Mouse (Mus musculus) neural tube, embryonic 14.5 days (tissue): Measurements from ENCODE around the gene Olfr1016. TPM values are rescaled to one million over a fixed set of nuclear protein-coding genes. Genes with fewer than 3 reads are reported as not detected.

Experiments
- ATAC-seq: fragments of 200-750 bp; cut with Nextera tagmentation; 2 replicates; pipeline ENCODE4 v1.8.0; 2017; ENCODE audit warnings: low read depth, mild to moderate bottlenecking, moderate TSS enrichment, moderate library complexity
- H3K27ac ChIP-seq: fragments of 300-500 bp; sonication (generic); 2 replicates; pipeline ENCODE4 v1.5.1; 2014; ENCODE audit warnings: low read depth, mild to moderate bottlenecking, control low read depth, low read length, moderate library complexity, mixed read lengths
- H3K27me3 ChIP-seq: fragments of 300-500 bp; sonication (generic); 2 replicates; pipeline ENCODE4 v1.6.1; 2014; ENCODE audit warnings: low read length; ENCODE audit not compliant: control insufficient read depth, insufficient read depth
- H3K36me3 ChIP-seq: fragments of 300-500 bp; sonication (generic); 2 replicates; pipeline ENCODE4 v1.6.1; 2014; ENCODE audit warnings: low read length, mixed read lengths; ENCODE audit not compliant: control insufficient read depth, insufficient read depth
- H3K4me1 ChIP-seq: fragments of 300-500 bp; sonication (generic); 2 replicates; pipeline ENCODE4 v1.6.1; 2014; ENCODE audit warnings: low read length; ENCODE audit not compliant: control insufficient read depth, insufficient read depth
- H3K4me2 ChIP-seq: fragments of 300-500 bp; sonication (generic); 2 replicates; pipeline ENCODE4 v1.6.1; 2014; ENCODE audit warnings: mild to moderate bottlenecking, low read depth, low read length, control low read depth
- H3K4me3 ChIP-seq: fragments of 300-500 bp; sonication (generic); 2 replicates; pipeline ENCODE4 v1.5.1; 2014; ENCODE audit warnings: low read depth, low read length, control low read depth, mixed read lengths
- H3K9ac ChIP-seq: fragments of 300-500 bp; sonication (generic); replicated peaks from 2 replicates; pipeline ENCODE4 v1.6.1; 2014; ENCODE audit warnings: low read depth, mild to moderate bottlenecking, control low read depth, low read length, mixed read lengths
- H3K9me3 ChIP-seq: fragments of 300-500 bp; sonication (generic); 2 replicates; pipeline ENCODE4 v1.6.1; 2016; ENCODE audit warnings: low read length; ENCODE audit not compliant: control insufficient read depth
- WGBS: fragments of 180-500 bp; shearing (Covaris S2); extraction: QIAGEN DNeasy Blood & Tissue Kit; methylation state at CpG from one replicate; pipeline ENCODE4 v1.1.7; 2014; 5-methylcytosine and 5-hydroxymethylcytosine counted together
- polyA plus RNA-seq: library from polyadenylated mRNA; unstranded; fragments of >200 nt; fragmentation: Nextera tagmentation; extraction: Ambion mirVana; gene quantifications from 2 replicates; pipeline ENCODE4 v1.2.1, GENCODE M21; 2014

Gene Olfr1016
- polyA plus RNA-seq, 1 experiment from 2014 or later = not detected

DNA sequence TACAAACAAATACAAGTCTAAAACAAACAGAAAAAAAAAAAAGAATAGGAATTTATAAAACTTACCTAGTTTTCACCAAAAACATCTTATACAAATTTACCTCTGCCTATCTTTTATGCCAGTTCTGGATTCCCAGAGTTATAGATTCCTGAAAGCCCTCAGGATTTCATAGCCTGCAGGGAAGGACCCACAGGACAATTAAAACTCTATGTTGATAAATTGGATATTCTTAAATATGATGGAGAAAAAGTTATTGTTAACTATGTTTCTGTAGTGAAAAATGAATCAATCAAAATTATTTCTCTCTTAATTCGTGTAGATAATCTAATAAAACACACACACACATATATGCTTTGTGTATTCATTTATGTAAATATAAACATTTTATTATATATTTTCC, 39.7 kb downstream of the Olfr1016 start, which contains the start of gene Olfr1012:
TSS of gene Olfr1012 (minus strand) at position 101 of the 400 bp plus-strand sequence.
- Histone ChIP-seq H3K4me2 (no peak within 1 kb of the TSS), H3K9me3 (no peaks in the 10 kb centered on the region), H3K9ac (no peak within 1 kb of the TSS), H3K4me3 (no peak within 1 kb of the TSS), H3K36me3 (no peaks in the 10 kb centered on the region), H3K27me3 (no peaks in the 10 kb centered on the region), H3K4me1 (no peaks in the 10 kb centered on the region), H3K27ac (no peak within 1 kb of the TSS)
- ATAC-seq = no peak
- WGBS = 64% methylated on average over 1 of the region's 1 CpGs

DNA sequence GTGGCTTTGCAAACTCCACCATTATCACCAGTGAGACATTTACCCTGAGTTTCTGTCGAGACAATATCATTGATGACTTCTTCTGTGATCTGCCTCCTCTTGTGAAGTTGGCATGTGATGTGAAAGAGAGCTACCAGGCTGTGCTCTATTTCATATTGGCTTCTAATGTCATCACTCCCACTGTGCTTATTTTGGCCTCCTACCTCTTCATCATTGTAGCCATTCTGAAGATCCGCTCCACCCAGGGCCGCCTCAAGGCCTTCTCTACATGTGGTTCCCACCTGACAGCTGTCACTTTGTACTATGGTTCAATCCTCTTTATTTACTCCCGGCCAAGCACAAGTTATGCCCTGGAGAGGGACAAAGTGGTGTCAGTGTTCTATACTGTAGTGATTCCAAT, 48.5 kb downstream of the Olfr1016 start:
- Histone ChIP-seq H3K9me3 (no peaks in the 10 kb centered on the region), H3K4me3 (no peak overlapping the region), H3K4me1 (no peaks in the 10 kb centered on the region), H3K9ac (no peak overlapping the region), H3K4me2 (no peak overlapping the region), H3K27ac (no peak overlapping the region), H3K36me3 (no peaks in the 10 kb centered on the region), H3K27me3 (no peaks in the 10 kb centered on the region)
- no peak for ATAC-seq
- WGBS = 79% methylated on average over 4 of the region's 4 CpGs

Other genes with a start within 250 kb of the Olfr1016 start
- not detected in 2 replicates for gene Olfr996, start 223.3 kb downstream of the Olfr1016 start, polyA plus RNA-seq
- not detected in 2 replicates for gene Olfr998, start 213.6 kb downstream of the Olfr1016 start, polyA plus RNA-seq
- gene Olfr1000, start 190.6 kb downstream of the Olfr1016 start, polyA plus RNA-seq = not detected in 2 replicates
- gene Olfr1002, start 151.8 kb downstream of the Olfr1016 start, polyA plus RNA-seq = not detected in 2 replicates
- gene Olfr154, start 138.1 kb downstream of the Olfr1016 start, polyA plus RNA-seq = not detected in 2 replicates
- not detected in 2 replicates for gene Olfr1006, start 123.8 kb downstream of the Olfr1016 start, polyA plus RNA-seq
- gene Olfr1008, start 113.1 kb downstream of the Olfr1016 start, polyA plus RNA-seq = not detected in 2 replicates
- gene Olfr1009, start 87.1 kb downstream of the Olfr1016 start, polyA plus RNA-seq = not detected in 2 replicates
- not detected in 2 replicates for gene Olfr1012, start 39.8 kb downstream of the Olfr1016 start, polyA plus RNA-seq
- gene Olfr1013, start 35.4 kb downstream of the Olfr1016 start, polyA plus RNA-seq = not detected in 2 replicates
- gene Olfr1014, start 29.8 kb downstream of the Olfr1016 start, polyA plus RNA-seq = not detected in 2 replicates
- gene Olfr1015, start 20.5 kb downstream of the Olfr1016 start, polyA plus RNA-seq = not detected in 2 replicates
- gene Olfr1018, start 15.9 kb upstream of the Olfr1016 start, polyA plus RNA-seq = not detected in 2 replicates
- gene Olfr1019, start 42.9 kb upstream of the Olfr1016 start, polyA plus RNA-seq = not detected in 2 replicates
- not detected in 2 replicates for gene Olfr1020, start 44.5 kb upstream of the Olfr1016 start, polyA plus RNA-seq
- gene Olfr1022, start 66.0 kb upstream of the Olfr1016 start, polyA plus RNA-seq = not detected in 2 replicates
- not detected in 2 replicates for gene Olfr1023, start 83.1 kb upstream of the Olfr1016 start, polyA plus RNA-seq
- gene Olfr1024, start 102.5 kb upstream of the Olfr1016 start, polyA plus RNA-seq = not detected in 2 replicates
- not detected in 2 replicates for gene Olfr1025-ps1, start 112.6 kb upstream of the Olfr1016 start, polyA plus RNA-seq
- gene Olfr1026, start 119.0 kb upstream of the Olfr1016 start, polyA plus RNA-seq = not detected in 2 replicates
- not detected in 2 replicates for gene Olfr1028, start 147.9 kb upstream of the Olfr1016 start, polyA plus RNA-seq
- not detected in 2 replicates for gene Olfr1029, start 171.4 kb upstream of the Olfr1016 start, polyA plus RNA-seq
- not detected in 2 replicates for gene Olfr1030, start 176.7 kb upstream of the Olfr1016 start, polyA plus RNA-seq
- not detected in 2 replicates for gene Olfr1031, start 187.8 kb upstream of the Olfr1016 start, polyA plus RNA-seq
- not detected in 2 replicates for gene Olfr1032, start 203.0 kb upstream of the Olfr1016 start, polyA plus RNA-seq
- gene Olfr1033, start 218.1 kb upstream of the Olfr1016 start, polyA plus RNA-seq = not detected in 2 replicates
- not detected in 2 replicates for gene Olfr1034, start 243.3 kb upstream of the Olfr1016 start, polyA plus RNA-seq